Comparison of ENCODE assay signal across 8 mouse cellular contexts in genomic region chr10:93310721-93311411, GRCm38 (mm10). TPM values are rescaled to one million over a fixed set of nuclear protein-coding genes. Genes with fewer than 3 reads are reported as not detected.
DNase-seq lines count a peak whose midpoint lies in the region; ATAC-seq and TF ChIP-seq lines count a peak whose summit lies in the region.

TSS of gene Elk3 (minus strand) at chr10:93311135.

- TF ChIP-seq POLR2A in spleen, adult 2 months (IDR thresholded peaks at IDR 0.05; ENCODE audit: low read depth, low read length): peak; percentile 43; the same call in 1 of the 2 replicates

- WGBS in embryonic facial prominence, embryonic 15.5 days: under 1% methylated on average over 47 of the region's 53 CpGs
- WGBS in heart, postnatal 0 days: 0% methylated on average over 47 of the region's 53 CpGs
- 2% methylated on average over 48 of the region's 53 CpGs for WGBS in spleen, adult 2 months

- no peak; the same call in 1 of the 2 replicates for TF ChIP-seq EP300 in heart, postnatal 0 days (IDR thresholded peaks at IDR 0.05; ENCODE audit: low read depth)

- H3K4me2 ChIP-seq in embryonic facial prominence, embryonic 15.5 days (replicated peaks): peak within 1 kb of the TSS; percentile 92
- peak within 1 kb of the TSS; percentile 91 for H3K4me2 ChIP-seq in heart, postnatal 0 days (ENCODE audit: low read depth, low read length)

- peaks cover 14% of the 10 kb centered on the region for H3K4me1 ChIP-seq in embryonic facial prominence, embryonic 15.5 days
- H3K4me1 ChIP-seq in heart, postnatal 0 days (ENCODE audit: control insufficient read depth, insufficient read depth): no peaks in the 10 kb centered on the region
- peaks cover 18% of the 10 kb centered on the region for H3K4me1 ChIP-seq in megakaryocyte, embryonic 14.5 days
- peaks cover 5% of the 10 kb centered on the region; the same call in 1 of the 2 replicates for H3K4me1 ChIP-seq in spleen, adult 2 months (ENCODE audit: control insufficient read depth, insufficient read depth, insufficient read length)

- POLR2A ChIA-PET in Patski (lab: Charles Lee): interaction anchor here (0.7 to 1.0 kb wide), 2 partner anchors 14 to 48 kb away, joined by 3 to 9 read pairs; no protein-coding TSS in a partner anchor

- no peaks in the 10 kb centered on the region for H3K36me3 ChIP-seq in embryonic facial prominence, embryonic 15.5 days
- no peaks in the 10 kb centered on the region for H3K36me3 ChIP-seq in heart, postnatal 0 days (replicated peaks; ENCODE audit: control insufficient read depth, insufficient read depth, low read length)
- no peaks in the 10 kb centered on the region for H3K36me3 ChIP-seq in megakaryocyte, embryonic 14.5 days (replicated peaks; ENCODE audit: low read length)
- no peaks in the 10 kb centered on the region for H3K36me3 ChIP-seq in spleen, adult 2 months (ENCODE audit: control insufficient read depth, insufficient read depth, low read length)

- H3K4me3 ChIP-seq in embryonic facial prominence, embryonic 15.5 days (replicated peaks): peak within 1 kb of the TSS; percentile 75
- peak within 1 kb of the TSS; percentile 91 for H3K4me3 ChIP-seq in heart, postnatal 0 days (ENCODE audit: low read depth, low read length)
- peak within 1 kb of the TSS; percentile 95 for H3K4me3 ChIP-seq in megakaryocyte, embryonic 14.5 days (replicated peaks)
- H3K4me3 ChIP-seq in spleen, adult 2 months (ENCODE audit: extremely low read depth, insufficient read depth, insufficient read length): peak within 1 kb of the TSS; percentile 99

- no peaks in the 10 kb centered on the region for H3K9me3 ChIP-seq in embryonic facial prominence, embryonic 15.5 days (replicated peaks)
- H3K9me3 ChIP-seq in heart, postnatal 0 days (replicated peaks; ENCODE audit: control insufficient read depth, low read length): no peaks in the 10 kb centered on the region
- no peaks in the 10 kb centered on the region for H3K9me3 ChIP-seq in megakaryocyte, embryonic 14.5 days

- CTCF ChIA-PET in Patski (lab: Charles Lee): no interaction called here

- peak within 1 kb of the TSS; percentile 95 for H3K27ac ChIP-seq in embryonic facial prominence, embryonic 15.5 days (replicated peaks)
- H3K27ac ChIP-seq in heart, postnatal 0 days (ENCODE audit: low read depth): peak within 1 kb of the TSS; percentile 97
- peak within 1 kb of the TSS; percentile 96 for H3K27ac ChIP-seq in spleen, adult 2 months (ENCODE audit: insufficient read depth, low read length)

- in situ Hi-C loops in Patski (cut with MboI; ENCODE audit: low pct_unique_long_range_greater_than_20kb): no loop called here

- no peaks in the 10 kb centered on the region for H3K27me3 ChIP-seq in Patski
- no peaks in the 10 kb centered on the region for H3K27me3 ChIP-seq in embryonic facial prominence, embryonic 15.5 days
- H3K27me3 ChIP-seq in heart, postnatal 0 days (ENCODE audit: control insufficient read depth, insufficient read depth, low read length): 0 out of 2 replicates have a peak, but pooled peaks cover 3% of the 10 kb centered on the region
- H3K27me3 ChIP-seq in megakaryocyte, embryonic 14.5 days (replicated peaks): peaks cover 29% of the 10 kb centered on the region
- H3K27me3 ChIP-seq in spleen, adult 2 months (ENCODE audit: control insufficient read depth, insufficient read depth, low read length): no peaks in the 10 kb centered on the region

- peak within 1 kb of the TSS; percentile 76 for H3K9ac ChIP-seq in embryonic facial prominence, embryonic 15.5 days
- peak within 1 kb of the TSS; percentile 95 for H3K9ac ChIP-seq in heart, postnatal 0 days (replicated peaks; ENCODE audit: low read depth, low read length)

- TF ChIP-seq CTCF in Patski (IDR thresholded peaks at IDR 0.05): no peak
- TF ChIP-seq CTCF in heart, postnatal 0 days (IDR thresholded peaks at IDR 0.05; ENCODE audit: low read depth): no peak
- no peak for TF ChIP-seq CTCF in spleen, adult 2 months (IDR thresholded peaks at IDR 0.05; ENCODE audit: extremely low read depth, insufficient read depth, insufficient read length, insufficient replicate concordance)

- ATAC-seq in Patski: peak; percentile 69
- peak; percentile 64 for ATAC-seq in embryonic facial prominence, embryonic 15.5 days (ENCODE audit: insufficient number of reproducible peaks, low FRiP score, low TSS enrichment, low read depth)
- peak; percentile 85 for ATAC-seq in heart, postnatal 0 days (ENCODE audit: insufficient read depth, low read depth)

- DNase-seq in A20 (ENCODE audit: low read depth, low spot score): peak; percentile 68
- DNase-seq in Patski (ENCODE audit: low read depth, low spot score): no peak
- peak; percentile 66 for DNase-seq in heart, postnatal 0 days (ENCODE audit: low spot score)
- peak; percentile 64 to 83 for DNase-seq in kidney, postnatal 25 days
- DNase-seq in spleen, adult 2 months (ENCODE audit: low read depth in 1 of 2, low spot score in 2 of 2): peak; percentile 36 to 74
- DNase-seq in layer of hippocampus, adult 8-10 months (ENCODE audit: low spot score in 2 of 2): no peak

RNA-seq across cellular contexts. Expression of gene Elk3, which starts in this region (rescaled TPM):
- 65.2 TPM for polyA plus RNA-seq in Patski (2021)
- 31.5 and 31.9 TPM in 2 replicates for polyA plus RNA-seq in embryonic facial prominence, embryonic 15.5 days (2015; fragmentation: Nextera tagmentation; extraction: Ambion mirVana)
- total RNA-seq in heart, postnatal 0 days (2014; rRNA removed; ENCODE audit: low replicate concordance): 45.0 and 47.3 TPM in 2 replicates
- polyA plus RNA-seq in heart, postnatal 0 days (2015; fragmentation: Nextera tagmentation; extraction: Ambion mirVana): 31.0 and 34.4 TPM in 2 replicates
- 6.0 and 12.6 TPM in 2 replicates for polyA plus RNA-seq in megakaryocyte, embryonic 14.5 days (2012; ENCODE audit: insufficient read depth, low replicate concordance)
- 37.4 and 48.6 TPM in 2 replicates for polyA plus RNA-seq in spleen, adult 2 months (2012; rRNA removed)
- total RNA-seq in layer of hippocampus, adult 8-10 months (2022): 10 to 100 TPM in 2 of 4 experiments, 1 to 10 TPM in 2; 7.5 to 18.4 (median 12.0) TPM

Comparison
In these comparisons a context has a peak if more than half of its experiments do, and no peak if none do; other contexts are left out.
1. DNase-seq: peak in A20 (single experiment), heart, postnatal 0 days (single experiment), kidney, postnatal 25 days (2 of 2) and spleen, adult 2 months (2 of 2); none in Patski (single experiment) and layer of hippocampus, adult 8-10 months (0 of 2).
2. Peak in every context shown above with its lines, with median percentiles within 50 percentile points of each other: ATAC-seq, H3K27ac ChIP-seq and H3K4me3 ChIP-seq.